Mouse (Mus musculus) spleen, postnatal 10 days (tissue): ENCODE measurements around the gene Hacd1.

ENCODE experiments used
- DNase-seq, 2 experiments: peaks; one replicate each; pipeline ENCODE4 v3.0.0; 2021 to 2022; ENCODE audit warnings: low spot score in 2 of 2

The Hacd1 gene

DNA sequence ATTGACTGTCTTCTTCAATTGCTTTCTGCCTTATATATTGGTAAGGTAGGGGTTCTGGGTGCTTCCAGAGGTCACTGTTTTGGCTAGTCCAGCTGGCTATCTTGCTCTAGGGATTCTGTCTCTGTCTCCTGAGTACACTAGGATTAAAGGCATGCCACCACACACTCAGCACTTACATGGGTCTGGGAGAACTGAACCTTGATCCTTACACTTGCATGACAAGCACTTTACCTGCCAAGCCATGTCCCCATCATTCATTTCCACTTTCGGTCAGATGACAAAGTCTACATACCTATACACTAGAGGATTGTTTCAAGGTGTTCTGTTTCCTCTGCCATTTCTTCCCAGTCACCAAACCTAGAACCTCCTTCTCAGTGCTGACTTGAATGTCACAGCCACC is 50.8 kb downstream of the Hacd1 start:
- DNase-seq, result no peak

DNA sequence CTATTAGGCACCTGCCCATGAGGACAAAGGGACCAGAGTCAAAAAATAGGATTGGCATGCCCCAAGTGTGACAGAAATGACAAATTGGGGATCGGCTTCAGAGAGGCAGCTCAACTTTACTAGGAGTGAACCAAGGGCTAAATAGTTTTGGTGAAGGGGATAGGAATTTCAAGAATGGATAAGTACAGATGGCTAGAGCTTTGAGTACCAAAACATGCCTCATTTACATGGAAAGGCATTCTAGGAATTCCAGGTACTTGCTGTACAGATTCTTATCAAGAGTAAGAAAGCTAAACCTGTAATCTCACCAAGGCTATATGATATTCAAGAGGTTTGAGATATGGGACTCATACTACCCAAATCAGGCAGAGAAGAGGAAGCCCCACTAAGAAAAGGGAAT is 95.8 kb downstream of the Hacd1 start:
- no peak for DNase-seq

DNA sequence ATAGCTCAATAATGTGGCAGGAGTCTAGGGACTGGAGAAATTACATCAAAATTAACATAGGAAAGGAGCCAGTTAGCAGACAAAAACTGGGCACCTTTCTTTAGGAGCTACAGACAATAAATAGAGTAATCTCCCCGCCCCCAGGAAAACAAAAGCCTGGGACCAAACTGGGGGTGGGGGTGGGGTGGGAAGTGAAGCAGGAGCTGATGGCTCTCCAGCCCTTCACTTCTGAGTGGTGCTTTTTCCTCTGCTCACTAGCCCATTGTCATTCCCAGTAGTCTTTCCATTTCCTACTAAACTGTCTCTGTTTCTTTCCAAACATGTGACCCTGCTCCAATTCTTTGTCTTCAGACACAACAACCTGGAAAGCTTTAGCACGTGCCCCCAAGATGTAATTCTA is 99.5 kb downstream of the Hacd1 start:
- DNase-seq, result no peak

DNA sequence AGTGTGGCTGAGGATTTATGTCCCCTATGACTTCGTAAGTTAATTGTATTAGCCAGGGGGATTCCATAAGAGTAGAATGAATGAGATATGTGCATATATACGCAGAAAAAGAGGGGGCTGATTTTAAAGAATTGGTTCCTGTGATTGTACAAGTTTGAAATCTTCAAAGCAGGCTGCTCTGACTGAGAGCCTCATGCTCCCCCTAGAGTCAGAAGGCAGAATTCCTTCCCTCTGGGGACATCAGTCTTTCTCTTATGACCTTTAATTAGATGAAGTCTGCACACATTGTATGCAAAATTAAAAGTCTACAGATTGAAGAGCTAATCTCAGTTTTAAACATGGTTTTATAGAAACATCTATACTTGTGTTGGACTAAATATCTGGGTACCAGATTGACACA is 117.8 kb downstream of the Hacd1 start:
- no peak for DNase-seq

DNA sequence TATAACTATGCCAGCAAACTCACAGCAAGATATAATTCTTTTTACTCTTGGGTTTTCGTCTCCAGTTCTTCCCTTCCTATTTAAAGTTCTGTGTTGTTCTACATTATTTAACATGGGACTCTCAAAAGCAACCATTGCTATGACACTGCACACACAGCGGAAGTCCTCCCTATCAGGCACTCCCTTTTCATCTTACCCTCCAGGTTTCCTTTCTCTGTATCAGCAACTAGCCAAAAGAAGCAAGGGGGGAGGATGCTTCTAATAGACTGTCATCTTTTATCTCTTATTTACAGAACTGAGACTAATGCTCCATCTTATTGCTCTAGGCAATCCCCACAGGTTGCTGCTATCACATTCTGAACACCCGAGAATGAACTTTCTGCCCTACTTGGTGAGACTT is 120.6 kb downstream of the Hacd1 start:
- no peak for DNase-seq

DNA sequence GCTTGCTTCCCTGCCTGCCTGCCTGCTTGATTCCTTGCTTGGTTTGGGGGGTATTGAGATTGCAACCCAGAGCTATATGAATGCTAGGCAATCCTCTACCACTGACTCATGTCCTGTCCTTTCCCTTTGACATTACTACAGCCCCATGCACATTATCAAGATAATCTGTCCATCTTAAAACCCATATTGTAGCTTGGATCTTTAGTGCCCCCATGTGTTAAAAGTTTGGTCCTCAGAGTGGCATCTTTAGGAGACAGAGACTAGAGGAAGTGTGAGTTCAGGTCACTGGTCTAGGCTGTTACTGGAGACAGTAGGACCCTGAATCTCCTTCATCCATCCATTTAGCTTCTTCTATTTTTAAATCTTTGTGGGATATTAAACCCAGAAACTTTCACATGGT is 123.7 kb downstream of the Hacd1 start:
- DNase-seq, result no peak

DNA sequence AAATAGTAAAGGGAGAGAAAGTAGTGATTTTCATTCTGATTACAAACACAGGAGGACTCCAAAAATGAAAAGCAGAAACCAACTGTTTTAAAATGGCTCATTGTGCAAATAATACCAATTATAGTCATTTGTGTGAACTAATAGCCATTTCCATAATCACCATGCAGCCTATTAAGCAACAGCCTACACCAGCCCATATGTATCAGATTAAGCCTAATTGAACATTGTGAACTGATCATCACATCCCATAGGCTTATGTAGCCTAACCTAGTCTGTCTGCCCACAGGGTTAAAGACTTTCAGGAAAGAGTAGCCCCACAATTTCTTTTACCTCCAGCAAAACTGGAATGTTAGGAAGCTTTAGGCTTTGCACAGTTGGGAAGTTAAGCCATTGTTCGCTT is 125.2 kb downstream of the Hacd1 start:
- DNase-seq, result no peak

DNA sequence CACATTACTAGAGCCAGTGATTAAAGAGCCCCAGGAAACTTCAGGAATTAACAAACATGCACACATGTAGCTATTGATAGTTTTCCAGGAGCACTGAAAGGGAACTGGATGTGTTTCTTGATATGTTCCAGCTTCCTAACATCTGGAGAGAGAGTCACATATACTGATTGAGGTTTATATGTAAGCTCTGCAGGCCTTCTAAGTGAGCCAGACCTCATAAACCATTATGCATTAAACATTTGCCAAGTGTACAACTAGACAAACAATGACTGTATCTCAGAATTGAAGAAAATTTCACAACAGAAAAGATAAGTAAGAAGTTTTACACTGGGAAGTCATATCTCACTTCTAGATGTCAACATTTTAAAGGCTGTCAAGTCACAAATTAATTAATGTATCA is 167.4 kb downstream of the Hacd1 start:
- no peak for DNase-seq

DNA sequence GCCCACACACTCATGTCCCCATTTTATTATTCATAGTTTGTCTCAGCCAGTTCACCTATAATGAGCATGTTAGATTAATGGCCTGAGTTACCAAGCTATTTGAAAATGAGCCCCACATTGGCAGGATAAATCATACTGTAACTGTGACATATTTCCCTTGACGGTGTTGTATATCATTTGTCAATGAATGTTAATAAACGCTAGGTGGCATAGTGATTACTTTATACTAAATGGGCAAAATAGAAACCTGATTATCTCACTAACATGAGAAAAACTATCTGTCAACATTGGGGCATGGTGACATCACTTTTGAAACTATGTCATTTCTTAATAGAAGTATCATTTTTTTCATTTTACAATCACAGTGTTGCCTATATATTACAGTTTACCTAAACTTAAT is 198.5 kb downstream of the Hacd1 start:
- DNase-seq, result no peak

DNA sequence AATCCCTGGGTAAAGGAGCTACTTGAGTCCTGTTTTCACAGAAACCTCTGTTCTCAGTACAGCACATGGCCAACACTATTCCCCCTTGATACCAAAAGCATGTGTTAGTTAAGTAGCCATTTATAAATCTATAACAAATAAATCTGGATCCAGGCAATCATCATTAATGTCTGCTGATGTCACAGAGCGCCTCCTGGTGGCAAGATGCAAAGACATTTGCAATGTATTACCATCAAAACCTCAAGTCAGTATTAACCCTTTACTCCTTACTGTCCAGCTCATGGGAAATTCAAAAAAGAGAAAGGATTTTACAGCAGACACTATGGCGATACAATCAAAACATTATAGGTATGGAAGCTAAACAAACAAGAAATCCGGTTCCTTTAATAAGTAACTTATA is 200.4 kb downstream of the Hacd1 start:
- peak in 1 of 2 experiments; percentile 47 for DNase-seq

DNA sequence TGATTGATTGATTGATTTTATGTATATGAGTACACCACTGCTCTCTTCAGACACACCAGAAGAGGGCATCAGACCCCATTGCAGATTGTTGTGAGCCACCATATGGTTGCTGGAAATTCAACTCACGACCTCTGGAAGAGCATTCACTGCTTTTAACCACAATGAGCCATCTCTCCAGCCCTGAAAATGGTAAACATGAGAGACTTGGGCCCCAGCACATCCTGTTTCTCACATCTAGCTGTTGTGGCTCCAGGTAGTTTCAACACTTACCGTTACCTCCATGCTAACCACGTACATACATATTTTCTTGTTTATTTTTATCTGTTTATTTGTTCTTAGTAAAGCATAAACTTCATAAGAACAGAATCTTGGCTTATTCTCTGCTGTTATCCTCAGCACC is 219.6 kb downstream of the Hacd1 start:
- no peak for DNase-seq

DNA sequence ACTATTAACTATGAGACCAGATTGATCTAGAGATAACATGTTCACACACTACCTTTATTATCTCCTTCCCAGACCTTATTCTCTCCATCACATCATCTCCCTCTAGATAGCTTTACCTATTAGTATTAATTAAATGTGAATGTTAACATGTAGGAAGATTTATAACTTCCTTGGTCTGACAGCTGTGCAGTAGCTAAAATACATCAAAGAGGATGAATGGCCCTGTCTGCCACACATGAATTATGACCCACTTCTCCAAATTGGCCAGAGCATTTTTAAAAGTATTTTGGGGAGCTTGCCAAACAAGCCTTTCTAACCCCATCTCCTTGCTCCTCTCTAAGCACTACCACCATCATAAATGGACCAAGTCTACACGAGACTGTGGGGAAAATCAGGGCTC is 220.9 kb downstream of the Hacd1 start:
- DNase-seq, result no peak

DNA sequence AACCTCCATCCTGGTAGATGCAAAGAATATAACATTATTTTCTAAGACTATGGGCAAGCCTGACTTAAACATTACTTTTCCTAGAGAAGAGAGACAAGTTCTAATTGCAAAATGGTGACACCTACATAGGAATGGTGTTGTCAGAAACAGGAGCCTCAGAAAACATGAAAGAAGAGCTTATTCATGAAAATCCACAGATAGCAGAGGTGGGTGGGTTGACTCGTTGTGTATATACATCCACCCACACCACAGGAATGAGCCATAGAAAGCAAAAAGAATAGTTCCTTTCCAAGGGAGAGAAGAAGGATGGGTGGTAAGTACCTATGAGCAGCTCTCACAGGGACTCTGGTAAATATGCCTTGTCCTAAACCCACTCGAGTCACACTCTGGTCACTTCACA is 239.3 kb downstream of the Hacd1 start:
- no peak for DNase-seq

DNA sequence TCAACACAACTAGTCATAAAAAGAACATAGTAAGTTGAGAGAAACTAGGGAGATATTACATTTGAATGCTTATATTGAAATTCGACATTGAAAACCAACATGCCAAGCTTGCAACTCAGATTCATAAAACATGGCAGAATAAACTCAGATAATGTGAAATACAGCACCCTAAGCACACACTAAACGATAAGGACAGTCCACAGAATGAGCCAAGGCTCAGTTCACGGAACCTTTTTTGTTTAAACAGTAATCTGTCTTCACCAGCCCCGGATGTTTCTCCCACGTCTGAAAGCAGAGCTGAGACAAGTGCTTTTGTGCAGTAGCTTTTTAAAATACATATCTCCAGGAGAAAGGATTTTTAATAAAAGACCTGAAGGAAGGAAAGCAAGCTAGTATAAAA is 247.3 kb downstream of the Hacd1 start:
- DNase-seq, result no peak

DNA sequence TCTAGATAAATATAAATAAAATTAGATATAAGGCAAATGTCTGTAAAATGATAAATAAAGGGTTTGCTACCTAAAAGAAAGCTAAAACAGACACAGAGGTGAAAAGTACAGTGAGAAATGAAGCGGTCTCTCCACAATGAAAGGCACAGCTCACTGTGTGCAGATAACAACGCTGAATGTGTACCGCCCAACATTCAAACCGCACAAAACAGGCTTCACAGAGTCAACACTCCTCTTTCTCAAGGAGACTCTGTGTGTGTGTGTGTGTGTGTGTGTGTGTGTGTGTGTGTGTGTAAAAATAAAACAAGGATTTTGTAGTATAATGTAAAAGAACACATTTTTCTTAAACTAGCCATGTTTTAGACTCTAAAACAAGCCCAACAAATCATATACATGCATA is 247.9 kb downstream of the Hacd1 start:
- no peak for DNase-seq

DNA sequence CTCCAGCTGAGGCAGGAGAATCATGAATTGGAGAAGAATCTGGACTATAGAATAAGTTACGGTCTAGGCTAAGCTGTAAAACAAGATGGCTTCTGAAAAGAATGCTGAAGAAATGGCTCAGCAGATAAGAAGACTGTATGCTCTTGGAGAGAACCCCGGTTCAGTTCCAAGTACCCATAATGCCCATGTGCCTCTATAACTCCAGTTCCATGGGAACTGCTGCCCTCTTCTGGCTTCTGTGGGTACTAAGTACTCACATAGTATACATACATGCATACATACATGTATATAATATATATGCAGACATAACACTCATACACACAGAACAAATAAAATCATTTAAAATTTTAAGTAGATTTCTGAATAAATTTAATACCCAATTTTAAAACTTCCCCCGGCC is 249.8 kb downstream of the Hacd1 start:
- no peak for DNase-seq

DNA sequence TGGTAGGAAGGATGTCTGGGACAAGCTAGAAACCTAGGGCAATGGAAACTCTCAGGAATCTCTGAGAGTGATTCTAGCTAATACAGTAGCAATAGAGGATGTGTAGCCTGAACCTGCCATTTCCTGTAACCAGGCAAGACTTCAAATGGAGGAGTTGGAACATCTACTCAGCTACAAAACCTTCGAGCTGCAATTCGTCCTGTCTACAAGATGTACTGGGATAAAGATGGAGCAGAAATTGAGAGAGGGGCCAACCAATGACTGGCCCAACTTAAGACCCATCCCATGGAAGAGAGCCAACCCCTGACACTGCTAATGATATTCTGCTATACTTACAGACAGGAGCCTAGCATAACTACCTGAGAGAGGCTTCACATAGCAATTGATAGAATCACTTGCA is 255.3 kb downstream of the Hacd1 start:
- DNase-seq, result no peak
